Mouse (Mus musculus): Measurements from ENCODE around the gene Gm16430.
"Not testable (repeated sequence)": the region's sequence is repeated elsewhere in the genome, so short reads cannot be mapped to it uniquely, and the experiment has no call there.

Gene Gm16430

GRCm38 (mm10) chrX:54621911-54622310 lies at the start of gene Gm16430:
TSS of gene Gm16430 (plus strand) at chrX:54622211.
- DNase-seq (ENCODE audit: low spot score) = not testable (repeated sequence)
